Mouse (Mus musculus) gastrocnemius, adult 2 months (tissue): Measurements from ENCODE around the gene B9d1. TPM values are rescaled to one million over a fixed set of nuclear protein-coding genes. Genes with fewer than 3 reads are reported as not detected.

Experiments
- DNase-seq: peaks from one replicate; pipeline ENCODE4 v3.0.0; 2022
- H3K27ac ChIP-seq: fragments of 200-600 bp; 2 replicates; pipeline ENCODE4 v1.8.1; 2022; ENCODE audit warnings: mild to moderate bottlenecking
- H3K4me3 ChIP-seq: fragments of 200-600 bp; 2 replicates; pipeline ENCODE4 v1.8.1; 2022; ENCODE audit warnings: mild to moderate bottlenecking, moderate library complexity
- CTCF ChIP-seq: fragments of 200-600 bp; IDR thresholded peaks from 2 replicates; pipeline ENCODE4 v1.8.1; 2022; ENCODE audit warnings: antibody characterized with exemption, mild to moderate bottlenecking, moderate library complexity
- intact Hi-C: fragments of 180-260 bp; cut with DNase I; formaldehyde crosslinking; loops from one replicate; pipeline ENCODE4 v1.15.1; 2025
- total RNA-seq, 2 experiments: library from RNA; stranded (reverse); gene quantifications; 2 replicates each; pipeline ENCODE4 v1.2.3; 2021

Gene B9d1
- total RNA-seq, 2 experiments from 2014 or later = 3.4 to 7.0 TPM

- intact Hi-C loops = no loop called here
- H3K27ac ChIP-seq = peak overlapping the region; percentile 67; the same call in 1 of the 2 replicates
Observed at GRCm38 (mm10) chr11:61483226-61483845, 21.6 kb upstream of the B9d1 start.

GRCm38 (mm10) chr11:61484256-61484612, 20.7 kb upstream of the B9d1 start:
- TF ChIP-seq CTCF = no peak
- Histone ChIP-seq H3K27ac (peak overlapping the region; percentile 67), H3K4me3 (peak overlapping the region; percentile 56)
- intact Hi-C loops = no loop called here
- DNase-seq = peak; percentile 47

More at GRCm38 (mm10) chr11:61483226-61483845, 21.6 kb upstream of the B9d1 start:
- DNase-seq = no peak
- TF ChIP-seq CTCF = no peak
- H3K4me3 ChIP-seq = no peak overlapping the region

- TF ChIP-seq CTCF = no peak
- Histone ChIP-seq H3K4me3 (peak within 1 kb of the TSS; percentile 56), H3K27ac (peak within 1 kb of the TSS; percentile 67)
- peak; percentile 60 for DNase-seq
- intact Hi-C loops = no loop called here
Observed at GRCm38 (mm10) chr11:61484613-61485540, 20.1 kb upstream of the B9d1 start, which contains the start of gene Mfap4. Gene Mfap4 (plus strand): TSS chr11:61485431.

GRCm38 (mm10) chr11:61485541-61486457, 19.1 kb upstream of the B9d1 start:
- H3K27ac ChIP-seq = peak overlapping the region; percentile 67
- no peak for DNase-seq
- intact Hi-C loops = no loop called here
- TF ChIP-seq CTCF = no peak
- H3K4me3 ChIP-seq = peak overlapping the region; percentile 56

GRCm38 (mm10) chr11:61486458-61487219, 18.3 kb upstream of the B9d1 start:
- peak; percentile 48 for DNase-seq
- H3K27ac ChIP-seq = peak overlapping the region; percentile 67
- peak overlapping the region; percentile 56 for H3K4me3 ChIP-seq
- intact Hi-C loops = no loop called here
- no peak for TF ChIP-seq CTCF

GRCm38 (mm10) chr11:61487401-61487800, 17.5 kb upstream of the B9d1 start:
- intact Hi-C loops = no loop called here
- no peak overlapping the region for H3K27ac ChIP-seq
- peak; percentile 76 for DNase-seq
- H3K4me3 ChIP-seq = no peak overlapping the region
- no peak for TF ChIP-seq CTCF

GRCm38 (mm10) chr11:61487936-61488335, 17.0 kb upstream of the B9d1 start:
- no peak for TF ChIP-seq CTCF
- intact Hi-C loops = no loop called here
- no peak overlapping the region for H3K27ac ChIP-seq
- no peak overlapping the region for H3K4me3 ChIP-seq
- DNase-seq = no peak

- no peak overlapping the region for H3K27ac ChIP-seq
- intact Hi-C loops = no loop called here
- TF ChIP-seq CTCF = no peak
- DNase-seq = no peak
- H3K4me3 ChIP-seq = no peak overlapping the region
Observed at GRCm38 (mm10) chr11:61489085-61489484, 15.9 kb upstream of the B9d1 start.

- DNase-seq = no peak
- no peak for TF ChIP-seq CTCF
- intact Hi-C loops = no loop called here
- Histone ChIP-seq H3K27ac (no peak overlapping the region), H3K4me3 (no peak overlapping the region)
Observed at GRCm38 (mm10) chr11:61489874-61490273, 15.1 kb upstream of the B9d1 start.

- no peak overlapping the region for H3K27ac ChIP-seq
- intact Hi-C loops = no loop called here
- no peak for TF ChIP-seq CTCF
- H3K4me3 ChIP-seq = no peak overlapping the region
- DNase-seq = no peak
Observed at GRCm38 (mm10) chr11:61490944-61491520, 13.9 kb upstream of the B9d1 start.

GRCm38 (mm10) chr11:61492749-61493401, 12.1 kb upstream of the B9d1 start:
- DNase-seq = no peak
- Histone ChIP-seq H3K4me3 (peak overlapping the region; percentile 83), H3K27ac (peak overlapping the region; percentile 90; the same call in 1 of the 2 replicates)
- intact Hi-C loops = no loop called here
- TF ChIP-seq CTCF = no peak
